Mouse (Mus musculus) midbrain, embryonic 13.5 days (tissue): ENCODE measurements around the gene Mettl6. TPM values are rescaled to one million over a fixed set of nuclear protein-coding genes. Genes with fewer than 3 reads are reported as not detected.
"Not testable (repeated sequence)": the region's sequence is repeated elsewhere in the genome, so short reads cannot be mapped to it uniquely, and the experiment has no call there.

Experiments
- ATAC-seq: fragments of 200-750 bp; cut with Nextera tagmentation; 2 replicates; pipeline ENCODE4 v1.8.0; 2017; ENCODE audit warnings: mild to moderate bottlenecking, moderate TSS enrichment, moderate library complexity
- H3K27ac ChIP-seq: fragments of 300-500 bp; sonication (generic); 2 replicates; pipeline ENCODE4 v1.5.1; 2015; ENCODE audit warnings: inconsistent platforms, mild to moderate bottlenecking, moderate library complexity
- H3K27me3 ChIP-seq: fragments of 300-500 bp; sonication (generic); 2 replicates; pipeline ENCODE4 v1.6.1; 2015; ENCODE audit warnings: mild to moderate bottlenecking, inconsistent platforms
- H3K36me3 ChIP-seq: fragments of 300-500 bp; sonication (generic); 2 replicates; pipeline ENCODE4 v1.6.1; 2015; ENCODE audit warnings: mild to moderate bottlenecking, inconsistent platforms
- H3K4me1 ChIP-seq: fragments of 300-500 bp; sonication (generic); replicated peaks from 2 replicates; pipeline ENCODE4 v1.6.1; 2015; ENCODE audit warnings: inconsistent platforms
- H3K4me2 ChIP-seq: fragments of 300-500 bp; sonication (generic); replicated peaks from 2 replicates; pipeline ENCODE4 v1.6.1; 2015; ENCODE audit warnings: moderate library complexity, mild to moderate bottlenecking, inconsistent platforms
- H3K4me3 ChIP-seq: fragments of 300-500 bp; sonication (generic); replicated peaks from 2 replicates; pipeline ENCODE4 v1.5.1; 2015; ENCODE audit warnings: mild to moderate bottlenecking, inconsistent platforms
- H3K9ac ChIP-seq: fragments of 300-500 bp; sonication (generic); replicated peaks from 2 replicates; pipeline ENCODE4 v1.6.1; 2015; ENCODE audit warnings: mild to moderate bottlenecking, inconsistent platforms
- H3K9me3 ChIP-seq: fragments of 300-500 bp; sonication (generic); 2 replicates; pipeline ENCODE4 v1.6.1; 2016; ENCODE audit warnings: mild to moderate bottlenecking, inconsistent platforms
- WGBS: fragments of 180-500 bp; shearing (Covaris S2); methylation state at CpG from one replicate; pipeline ENCODE4 v1.1.7; 2015; 5-methylcytosine and 5-hydroxymethylcytosine counted together
- polyA plus RNA-seq: library from polyadenylated mRNA; unstranded; fragments of >200 nt; fragmentation: Nextera tagmentation; extraction: Ambion mirVana; gene quantifications from 2 replicates; pipeline ENCODE4 v1.2.1, GENCODE M21; 2015

The Mettl6 gene
- polyA plus RNA-seq, 1 experiment from 2014 or later = 55.3 TPM

GRCm38 (mm10) chr14:31464176-31464575, 30.7 kb downstream of the Mettl6 start:
- no peak overlapping the region for H3K4me2 ChIP-seq
- no peak overlapping the region for H3K4me3 ChIP-seq
- H3K9ac ChIP-seq = no peak overlapping the region
- H3K27me3 ChIP-seq = no peaks in the 10 kb centered on the region
- no peaks in the 10 kb centered on the region for H3K9me3 ChIP-seq
- no peak overlapping the region for H3K27ac ChIP-seq
- WGBS = 56% methylated on average over 8 of the region's 8 CpGs
- H3K36me3 ChIP-seq = no peaks in the 10 kb centered on the region
- ATAC-seq = no peak
- no peaks in the 10 kb centered on the region for H3K4me1 ChIP-seq

GRCm38 (mm10) chr14:31462886-31463285, 32.0 kb downstream of the Mettl6 start:
- Histone ChIP-seq H3K4me1 (no peaks in the 10 kb centered on the region), H3K4me2 (no peak overlapping the region), H3K4me3 (no peak overlapping the region), H3K27ac (no peak overlapping the region), H3K9ac (no peak overlapping the region), H3K36me3 (no peaks in the 10 kb centered on the region), H3K9me3 (no peaks in the 10 kb centered on the region), H3K27me3 (no peaks in the 10 kb centered on the region)
- 58% methylated on average over 6 of the region's 6 CpGs for WGBS
- no peak for ATAC-seq

- H3K9ac ChIP-seq, H3K4me1 ChIP-seq, H3K27ac ChIP-seq, H3K4me2 ChIP-seq, ATAC-seq, H3K9me3 ChIP-seq, H3K27me3 ChIP-seq, H3K36me3 ChIP-seq, H3K4me3 ChIP-seq: not testable (repeated sequence)
- WGBS = 74% methylated on average over 5 of the region's 5 CpGs
These were observed 32.6 kb downstream of the Mettl6 start for GRCm38 (mm10) chr14:31462226-31462625.

GRCm38 (mm10) chr14:31458006-31458405, 36.8 kb downstream of the Mettl6 start:
- Histone ChIP-seq H3K4me3 (no peak overlapping the region), H3K36me3 (no peaks in the 10 kb centered on the region), H3K27ac (no peak overlapping the region), H3K9me3 (no peaks in the 10 kb centered on the region), H3K4me1 (no peaks in the 10 kb centered on the region), H3K4me2 (no peak overlapping the region), H3K9ac (no peak overlapping the region), H3K27me3 (no peaks in the 10 kb centered on the region)
- 93% methylated on average over 12 of the region's 12 CpGs for WGBS
- no peak for ATAC-seq

- Histone ChIP-seq H3K9me3 (no peaks in the 10 kb centered on the region), H3K4me3 (no peak overlapping the region), H3K27me3 (no peaks in the 10 kb centered on the region), H3K9ac (no peak overlapping the region), H3K4me2 (no peak overlapping the region), H3K27ac (no peak overlapping the region), H3K4me1 (no peaks in the 10 kb centered on the region), H3K36me3 (no peaks in the 10 kb centered on the region)
- no peak for ATAC-seq
- 87% methylated on average over 6 of the region's 6 CpGs for WGBS
These were observed 38.6 kb downstream of the Mettl6 start for GRCm38 (mm10) chr14:31456064-31456721.

GRCm38 (mm10) chr14:31454849-31455566, 39.8 kb downstream of the Mettl6 start:
- H3K27me3 ChIP-seq = no peaks in the 10 kb centered on the region
- no peaks in the 10 kb centered on the region for H3K4me1 ChIP-seq
- no peak overlapping the region for H3K9ac ChIP-seq
- no peaks in the 10 kb centered on the region for H3K36me3 ChIP-seq
- H3K27ac ChIP-seq = no peak overlapping the region
- no peak overlapping the region for H3K4me2 ChIP-seq
- no peak overlapping the region for H3K4me3 ChIP-seq
- 90% methylated on average over 8 of the region's 8 CpGs for WGBS
- ATAC-seq = no peak
- no peaks in the 10 kb centered on the region for H3K9me3 ChIP-seq

GRCm38 (mm10) chr14:31453946-31454345, 40.9 kb downstream of the Mettl6 start:
- WGBS = 53% methylated on average over 12 of the region's 12 CpGs
- not testable (repeated sequence) for H3K36me3 ChIP-seq, H3K4me1 ChIP-seq, H3K27ac ChIP-seq, H3K4me3 ChIP-seq, ATAC-seq, H3K4me2 ChIP-seq, H3K9me3 ChIP-seq, H3K27me3 ChIP-seq, H3K9ac ChIP-seq

GRCm38 (mm10) chr14:31448994-31449393, 45.8 kb downstream of the Mettl6 start:
- ATAC-seq = no peak
- no peak overlapping the region for H3K4me3 ChIP-seq
- no peaks in the 10 kb centered on the region for H3K4me1 ChIP-seq
- no peak overlapping the region for H3K9ac ChIP-seq
- H3K9me3 ChIP-seq = no peaks in the 10 kb centered on the region
- no peaks in the 10 kb centered on the region for H3K27me3 ChIP-seq
- H3K36me3 ChIP-seq = no peaks in the 10 kb centered on the region
- H3K27ac ChIP-seq = no peak overlapping the region
- 78% methylated on average over 5 of the region's 5 CpGs for WGBS
- H3K4me2 ChIP-seq = no peak overlapping the region

GRCm38 (mm10) chr14:31443616-31444015, 51.2 kb downstream of the Mettl6 start:
- Histone ChIP-seq H3K9ac (no peak overlapping the region), H3K9me3 (no peaks in the 10 kb centered on the region), H3K27me3 (no peaks in the 10 kb centered on the region), H3K36me3 (no peaks in the 10 kb centered on the region), H3K4me2 (no peak overlapping the region), H3K4me1 (no peaks in the 10 kb centered on the region), H3K27ac (no peak overlapping the region), H3K4me3 (no peak overlapping the region)
- WGBS = 76% methylated on average over 6 of the region's 6 CpGs
- no peak for ATAC-seq

GRCm38 (mm10) chr14:31440725-31441124, 54.1 kb downstream of the Mettl6 start:
- no peak overlapping the region for H3K27ac ChIP-seq
- H3K4me2 ChIP-seq = no peak overlapping the region
- no peaks in the 10 kb centered on the region for H3K36me3 ChIP-seq
- no peak overlapping the region for H3K9ac ChIP-seq
- no peaks in the 10 kb centered on the region for H3K27me3 ChIP-seq
- 83% methylated on average over 6 of the region's 6 CpGs for WGBS
- ATAC-seq = no peak
- H3K9me3 ChIP-seq = no peaks in the 10 kb centered on the region
- H3K4me3 ChIP-seq = no peak overlapping the region
- peaks cover 7% of the 10 kb centered on the region; the same call in 1 of the 2 replicates for H3K4me1 ChIP-seq

GRCm38 (mm10) chr14:31440230-31440629, 54.6 kb downstream of the Mettl6 start:
- no peak overlapping the region for H3K9ac ChIP-seq
- 33% methylated on average over 3 of the region's 3 CpGs for WGBS
- no peak for ATAC-seq
- H3K9me3 ChIP-seq = no peaks in the 10 kb centered on the region
- H3K27me3 ChIP-seq = no peaks in the 10 kb centered on the region
- H3K27ac ChIP-seq = no peak overlapping the region
- no peak overlapping the region for H3K4me2 ChIP-seq
- peaks cover 7% of the 10 kb centered on the region; the same call in 1 of the 2 replicates for H3K4me1 ChIP-seq
- no peaks in the 10 kb centered on the region for H3K36me3 ChIP-seq
- no peak overlapping the region for H3K4me3 ChIP-seq

- no peaks in the 10 kb centered on the region for H3K9me3 ChIP-seq
- WGBS = 86% methylated on average over 11 of the region's 11 CpGs
- no peak overlapping the region for H3K4me2 ChIP-seq
- no peaks in the 10 kb centered on the region for H3K36me3 ChIP-seq
- H3K27me3 ChIP-seq = no peaks in the 10 kb centered on the region
- no peak overlapping the region for H3K27ac ChIP-seq
- no peak overlapping the region for H3K4me3 ChIP-seq
- no peak for ATAC-seq
- H3K9ac ChIP-seq = no peak overlapping the region
- H3K4me1 ChIP-seq = peaks cover 11% of the 10 kb centered on the region
These were observed 55.6 kb downstream of the Mettl6 start for GRCm38 (mm10) chr14:31439279-31439678.
